Mouse (Mus musculus) cerebellum, adult 2 months (tissue): Measurements from ENCODE around the gene Ptpn3.

Experiments
- CTCF ChIP-seq: fragments of 200-500 bp; IDR thresholded peaks from 2 replicates; pipeline ENCODE4 v1.5.1; 2011; ENCODE audit warnings: low read depth, mild to moderate bottlenecking, control low read depth, low read length, moderate library complexity, borderline replicate concordance; ENCODE audit not compliant: insufficient read depth
- POLR2A ChIP-seq: fragments of 200-500 bp; IDR thresholded peaks from 2 replicates; pipeline ENCODE4 v1.6.1; 2011; ENCODE audit warnings: low read length, control low read depth, borderline replicate concordance; ENCODE audit not compliant: insufficient read depth

- no peak for TF ChIP-seq CTCF
- TF ChIP-seq POLR2A, result no peak
Measured at GRCm38 (mm10) chr4:57234348-57234747, 67.3 kb downstream of the Ptpn3 start.
